In the genomic region with DNA sequence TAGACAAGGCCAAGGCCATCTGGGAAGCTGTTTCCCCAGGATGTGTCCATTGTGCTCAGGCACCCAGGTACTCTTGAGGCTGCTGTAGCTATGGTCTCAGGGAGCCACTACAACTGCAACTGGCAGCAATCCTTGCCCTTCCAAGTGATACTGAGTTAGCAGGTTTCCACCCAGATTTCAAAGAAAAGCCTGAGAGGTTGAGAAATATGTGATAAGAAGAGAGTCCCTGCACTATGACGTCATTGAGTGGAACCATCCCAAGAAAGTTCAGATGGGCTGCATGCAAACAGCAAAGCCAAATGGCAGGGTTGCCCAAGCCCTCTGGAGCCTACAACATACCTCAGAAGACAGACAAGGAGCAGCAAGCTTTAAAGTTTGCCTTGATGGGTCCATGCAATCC, we compare ENCODE assay signal across 16 mouse cellular contexts. TPM values are rescaled to one million over a fixed set of nuclear protein-coding genes. Genes with fewer than 3 reads are reported as not detected.
DNase-seq lines count a peak whose midpoint lies in the region; ATAC-seq and TF ChIP-seq lines count a peak whose summit lies in the region.
"Had no signal": no experiment of that assay in that cellular context is flagged by ENCODE, and none has a peak within 500 bp of the region (broad histone marks: within the 10 kb centered on the region; RNA-seq: fewer than 3 reads in every experiment).

No protein-coding gene starts in this region.

- peaks cover 8% of the 10 kb centered on the region; the same call in 1 of the 2 replicates for H3K4me1 ChIP-seq in intestine, postnatal 0 days (replicated peaks; ENCODE audit: control insufficient read depth, insufficient read depth, low read length)
- peaks cover 21% of the 10 kb centered on the region for H3K4me1 ChIP-seq in kidney, embryonic 16.5 days (ENCODE audit: insufficient read depth, low read length)

- TF ChIP-seq CTCF in intestine, postnatal 0 days (IDR thresholded peaks at IDR 0.05; ENCODE audit: low read depth): no peak

- 0 out of 2 replicates have a peak, but pooled peaks cover 6% of the 10 kb centered on the region for H3K36me3 ChIP-seq in intestine, postnatal 0 days (ENCODE audit: control insufficient read depth, insufficient read depth)
- H3K36me3 ChIP-seq in kidney, embryonic 16.5 days (ENCODE audit: insufficient read depth, low read length): peaks cover 6% of the 10 kb centered on the region

- no peaks in the 10 kb centered on the region for H3K27me3 ChIP-seq in intestine, postnatal 0 days (replicated peaks; ENCODE audit: control insufficient read depth, insufficient read depth, low read length)
- H3K27me3 ChIP-seq in kidney, embryonic 16.5 days (ENCODE audit: insufficient read depth, low read length): no peaks in the 10 kb centered on the region
- H3K27me3 ChIP-seq: forebrain, embryonic 13.5 days had no signal

- DNase-seq in adrenal gland, adult 2 months: peak; percentile 64
- DNase-seq in adrenal gland, postnatal 25 days: no peak
- peak; percentile 56 for DNase-seq in lung, postnatal 36 days
- no peak for DNase-seq in lung, postnatal 4 days
- no peak for DNase-seq in ovary, postnatal 14 days (ENCODE audit: low spot score)
- DNase-seq in cerebellum, adult 11-12 months: no peak
- DNase-seq: cerebellum, postnatal 25 days; kidney, postnatal 14 days; layer of hippocampus, adult 9-11 months; lung, adult 18-20 months had no signal

- H3K4me3 ChIP-seq in intestine, postnatal 0 days (ENCODE audit: low read depth, low read length): no peak overlapping the region
- H3K4me3 ChIP-seq in kidney, embryonic 16.5 days (ENCODE audit: low read length): no peak overlapping the region
- H3K4me3 ChIP-seq: forebrain, embryonic 13.5 days; heart, embryonic 10.5 days; midbrain, embryonic 10.5 days; myocyte had no signal

- no peak overlapping the region for H3K9ac ChIP-seq in intestine, postnatal 0 days (ENCODE audit: low read depth, low read length)
- no peak overlapping the region for H3K9ac ChIP-seq in kidney, embryonic 16.5 days (replicated peaks; ENCODE audit: low read length)
- H3K9ac ChIP-seq: forebrain, embryonic 13.5 days had no signal

- H3K9me3 ChIP-seq in intestine, postnatal 0 days (ENCODE audit: control insufficient read depth): no peaks in the 10 kb centered on the region
- peaks cover 6% of the 10 kb centered on the region; the same call in 1 of the 2 replicates for H3K9me3 ChIP-seq in kidney, embryonic 16.5 days (ENCODE audit: low read length)
- H3K9me3 ChIP-seq: heart, embryonic 10.5 days had no signal

- ATAC-seq in intestine, postnatal 0 days: peak; percentile 39
- no peak for ATAC-seq in kidney, embryonic 16.5 days (ENCODE audit: low FRiP score, low TSS enrichment)
- ATAC-seq: forebrain, embryonic 13.5 days had no signal

- 45% methylated on average over 1 of the region's 1 CpGs for WGBS in intestine, postnatal 0 days
- 68% methylated on average over 1 of the region's 1 CpGs for WGBS in kidney, embryonic 16.5 days

- H3K4me2 ChIP-seq in intestine, postnatal 0 days (replicated peaks; ENCODE audit: low read depth): peak overlapping the region; percentile 1; the same call in 1 of the 2 replicates
- no peak overlapping the region for H3K4me2 ChIP-seq in kidney, embryonic 16.5 days (replicated peaks; ENCODE audit: low read depth, low read length)
- H3K4me2 ChIP-seq: forebrain, embryonic 13.5 days had no signal

- peak overlapping the region; percentile 52 for H3K27ac ChIP-seq in intestine, postnatal 0 days (ENCODE audit: low read depth, low read length)
- no peak overlapping the region for H3K27ac ChIP-seq in kidney, embryonic 16.5 days (ENCODE audit: low read length)
- H3K27ac ChIP-seq: forebrain, embryonic 13.5 days; heart, embryonic 10.5 days; midbrain, embryonic 10.5 days had no signal

RNA-seq across cellular contexts. Expression of a gene that starts 4.4 kb away (rescaled TPM):
- total RNA-seq in adrenal gland, adult 2 months (2021): 10 to 100 TPM; 64.4 to 83.5 TPM
- polyA plus RNA-seq in adrenal gland, adult 2 months (2012; rRNA removed): 13.7 and 13.9 TPM in 2 replicates
- 63.3 and 73.0 TPM in 2 replicates for total RNA-seq in adrenal gland, postnatal 25 days (2021)
- 19.6 and 22.5 TPM in 2 replicates for polyA plus RNA-seq in intestine, postnatal 0 days (2015; fragmentation: Nextera tagmentation; extraction: Ambion mirVana)
- polyA plus RNA-seq in kidney, embryonic 16.5 days (2015; fragmentation: Nextera tagmentation; extraction: Ambion mirVana): 18.4 and 20.7 TPM in 2 replicates

RNA-seq across cellular contexts. Expression of a gene that starts 57.0 kb away (rescaled TPM):
- total RNA-seq in adrenal gland, adult 2 months (2021): 10 to 100 TPM; 21.9 to 27.5 TPM
- 64.9 and 70.9 TPM in 2 replicates for polyA plus RNA-seq in adrenal gland, adult 2 months (2012; rRNA removed)
- total RNA-seq in adrenal gland, postnatal 25 days (2021): 25.7 and 30.4 TPM in 2 replicates
- polyA plus RNA-seq in intestine, postnatal 0 days (2015; fragmentation: Nextera tagmentation; extraction: Ambion mirVana): 22.0 and 22.5 TPM in 2 replicates
- 24.9 and 25.4 TPM in 2 replicates for polyA plus RNA-seq in kidney, embryonic 16.5 days (2015; fragmentation: Nextera tagmentation; extraction: Ambion mirVana)

Comparison
In these comparisons a context has a peak if more than half of its experiments do, and no peak if none do; other contexts are left out.
1. DNase-seq: peak in adrenal gland, adult 2 months (single experiment) and lung, postnatal 36 days (single experiment); none in adrenal gland, postnatal 25 days (single experiment), lung, postnatal 4 days (0 of 2), ovary, postnatal 14 days (single experiment) and cerebellum, adult 11-12 months (single experiment).